Mouse (Mus musculus): ENCODE measurements around the gene Rhbdd3. TPM values are rescaled to one million over a fixed set of nuclear protein-coding genes. Genes with fewer than 3 reads are reported as not detected.

Rhbdd3 gene
- polyA plus RNA-seq (2012; rRNA removed): 10.1 and 11.4 TPM in 2 replicates

DNA sequence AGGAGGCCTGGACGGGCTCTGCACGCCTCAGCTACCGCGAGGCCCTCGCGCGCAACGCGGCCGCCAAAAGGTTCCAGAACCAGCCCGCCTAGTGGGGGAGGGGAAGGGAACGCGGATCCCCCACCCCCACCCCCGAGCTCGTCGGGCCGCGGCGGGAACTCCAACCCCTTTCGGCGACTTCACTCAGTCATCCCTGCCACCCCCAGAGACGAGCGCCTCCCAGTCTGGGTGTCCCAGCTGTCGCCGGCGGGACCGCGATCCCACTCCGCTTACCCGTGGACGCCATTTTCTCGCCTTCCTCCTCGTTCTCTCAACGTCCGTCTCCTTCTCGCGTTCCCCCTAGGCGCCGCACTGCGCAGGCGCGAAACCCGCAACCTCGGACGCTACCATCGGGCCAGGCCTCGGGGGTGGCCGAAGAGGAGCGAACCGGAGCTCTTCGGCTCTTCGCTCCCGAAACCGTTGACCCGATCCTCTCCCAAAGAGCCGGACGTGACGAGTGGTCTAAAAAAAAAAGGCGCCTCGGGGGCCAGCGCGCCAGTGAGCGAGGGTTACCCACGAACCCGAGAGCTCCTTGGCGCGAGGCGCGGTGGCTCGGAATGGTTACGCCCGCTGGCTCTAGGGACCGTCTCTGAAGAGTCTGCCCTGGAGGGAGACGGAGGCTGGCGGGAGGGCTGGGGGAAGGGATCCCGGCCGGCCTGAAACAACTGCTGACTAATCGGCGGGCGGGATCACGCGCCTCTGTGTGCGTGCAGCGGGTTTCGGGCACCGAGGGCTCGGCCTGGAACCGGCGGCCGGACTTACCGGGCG is at the start of gene Rhbdd3, which contains the start of gene Ewsr1:
Rhbdd3 (plus strand) TSS at position 191 of the 807 bp plus-strand sequence.
Ewsr1 (minus strand) TSS at position 531 of the 807 bp plus-strand sequence.

GRCm38 (mm10) chr11:5057856-5058641 is 40.7 kb upstream of the Rhbdd3 start, which contains the start of gene Rasl10a:
TSS of gene Rasl10a (plus strand) at chr11:5058128.

DNA sequence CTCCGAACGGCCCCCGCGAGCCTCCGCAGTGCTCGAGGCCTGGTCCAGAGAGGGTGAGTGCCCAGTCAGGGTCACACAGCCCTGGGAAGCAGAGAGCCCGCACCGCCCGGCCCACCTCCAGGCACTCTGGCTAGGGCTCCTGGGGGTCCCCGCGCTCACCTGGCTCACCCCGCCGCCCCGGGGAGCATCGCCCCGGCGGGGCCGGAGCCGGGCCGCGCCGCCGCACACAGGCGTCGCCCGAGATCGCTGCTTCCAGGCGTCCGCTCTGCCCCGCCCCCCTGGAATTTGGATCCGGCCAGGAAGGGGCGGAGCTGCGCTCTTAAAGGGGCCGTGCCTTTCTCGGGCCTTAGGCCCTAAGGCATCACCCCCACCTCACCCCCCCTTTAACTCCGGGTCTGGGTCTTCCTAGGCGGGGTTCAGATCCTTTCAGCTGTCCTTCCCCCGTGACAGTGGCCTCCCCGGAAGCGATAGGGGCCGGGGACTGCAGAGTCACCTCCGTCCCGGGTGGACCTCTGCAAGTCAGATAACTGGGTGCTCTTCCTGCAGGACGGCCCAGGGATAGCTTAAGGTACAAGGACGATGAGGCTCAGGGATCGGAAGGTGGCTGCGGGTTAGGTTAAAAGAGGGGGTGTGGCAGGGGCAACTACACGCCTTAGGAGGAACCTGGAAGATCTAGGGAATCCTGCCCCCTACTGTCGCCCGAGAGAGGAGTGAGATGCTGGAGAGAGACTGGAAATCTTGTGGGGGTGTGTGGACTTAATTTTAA is 33.5 kb upstream of the Rhbdd3 start, which contains the start of gene Gas2l1:
Gas2l1 (minus strand) TSS at position 272 of the 766 bp plus-strand sequence.

DNA sequence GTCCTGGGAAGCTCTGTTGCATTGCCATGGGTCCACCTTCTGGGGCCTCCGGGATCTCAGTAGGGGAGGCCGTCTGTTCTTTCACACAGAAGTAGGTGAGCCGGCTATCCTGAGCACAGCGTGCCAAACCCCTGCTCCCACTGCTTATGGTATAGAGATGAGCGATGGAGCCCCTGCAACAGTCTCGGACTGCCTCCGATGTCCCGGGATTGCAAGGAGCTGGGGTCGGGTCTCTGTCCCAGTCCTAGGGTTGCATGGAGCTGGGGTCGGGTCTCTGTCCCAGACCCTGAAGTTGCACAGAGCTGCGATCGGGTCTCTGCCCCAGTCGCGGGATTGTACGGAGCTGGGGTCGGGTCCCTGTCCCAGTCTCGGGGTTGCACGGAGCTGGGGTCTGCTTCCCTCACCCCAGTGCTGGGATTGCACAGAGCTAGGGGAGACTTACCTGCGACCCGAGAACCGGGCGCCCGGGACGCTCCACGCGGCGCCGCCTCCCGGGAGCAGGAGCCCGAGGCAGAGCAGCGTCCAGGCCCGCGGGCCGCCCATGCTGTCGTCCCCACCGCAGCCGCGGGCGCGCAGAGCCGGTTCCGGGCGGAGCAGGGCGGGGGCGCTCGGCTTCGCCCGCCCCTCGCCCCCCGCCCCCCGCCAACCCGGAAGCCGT is 53.1 kb downstream of the Rhbdd3 start, which contains the start of gene Emid1:
Emid1 (minus strand) TSS at position 578 of the 658 bp plus-strand sequence.

Other genes with a start within 250 kb of the Rhbdd3 start
- gene Nf2, start 249.4 kb upstream of the Rhbdd3 start, polyA plus RNA-seq (2012; rRNA removed): 10.5 and 12.2 TPM in 2 replicates
- 65.9 and 74.9 TPM in 2 replicates for gene Nipsnap1, start 225.0 kb upstream of the Rhbdd3 start, polyA plus RNA-seq (2012; rRNA removed)
- 10.6 and 10.8 TPM in 2 replicates for gene Thoc5, start 203.6 kb upstream of the Rhbdd3 start, polyA plus RNA-seq (2012; rRNA removed)
- 0.07 and 0.08 TPM in 2 replicates for gene Nefh, start 150.9 kb upstream of the Rhbdd3 start, polyA plus RNA-seq (2012; rRNA removed)
- gene Ap1b1, start 112.1 kb upstream of the Rhbdd3 start, polyA plus RNA-seq (2012; rRNA removed): 34.2 and 43.2 TPM in 2 replicates
- gene Rasl10a, start 40.8 kb upstream of the Rhbdd3 start, polyA plus RNA-seq (2012; rRNA removed): 0.36 and 0.44 TPM in 2 replicates
- gene Gas2l1, start 33.6 kb upstream of the Rhbdd3 start, polyA plus RNA-seq (2012; rRNA removed): 10.7 and 12.1 TPM in 2 replicates
- gene Ewsr1, start 340 bp downstream of the Rhbdd3 start, polyA plus RNA-seq (2012; rRNA removed): 162 and 183 TPM in 2 replicates
- gene Emid1, start 53.3 kb downstream of the Rhbdd3 start, polyA plus RNA-seq (2012; rRNA removed): 1.9 and 2.2 TPM in 2 replicates
- 1.9 and 2.3 TPM in 2 replicates for gene Kremen1, start 162.6 kb downstream of the Rhbdd3 start, polyA plus RNA-seq (2012; rRNA removed)